Mouse (Mus musculus): ENCODE results near the gene D230025D16Rik. TPM values are rescaled to one million over a fixed set of nuclear protein-coding genes. Genes with fewer than 3 reads are reported as not detected.

Gene D230025D16Rik
- total and polyA plus RNA-seq, 2 experiments: 54.9 to 67.3 TPM

DNA sequence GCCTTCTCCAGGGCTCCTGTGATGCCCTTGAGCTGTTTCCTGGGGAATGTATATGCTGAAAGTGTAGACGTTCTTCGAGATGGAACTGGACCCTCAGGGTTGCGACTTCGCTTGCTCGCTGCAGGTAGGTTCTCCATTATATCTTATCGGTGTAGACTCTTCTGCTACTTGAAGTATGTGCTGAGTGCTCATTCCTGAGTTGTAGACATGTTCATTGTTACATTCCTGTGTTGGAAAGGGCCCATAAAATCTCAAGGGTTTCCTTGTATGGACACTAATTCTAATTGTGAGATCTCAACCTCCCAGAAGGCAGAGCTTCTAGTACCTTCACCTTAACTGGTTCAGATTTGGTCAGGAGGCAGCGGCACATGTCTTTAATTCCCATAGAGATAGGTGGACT lies 16.1 kb downstream of the D230025D16Rik start:
- no peak overlapping the region for H3K4me3 ChIP-seq (ENCODE audit: insufficient read depth, low read depth, low read length)
- DNase-seq (ENCODE audit: extremely low read depth, low read depth, low spot score): no peak
- no peak overlapping the region for H3K9ac ChIP-seq (ENCODE audit: low read depth, low read length)
- peaks cover 75% of the 10 kb centered on the region for H3K36me3 ChIP-seq (ENCODE audit: control insufficient read depth, insufficient read depth, low read length)
- H3K27me3 ChIP-seq (ENCODE audit: control insufficient read depth, insufficient read depth, low read length): no peaks in the 10 kb centered on the region
- no peak overlapping the region for H3K27ac ChIP-seq (replicated peaks; ENCODE audit: insufficient read depth, low read depth, low read length)
- no peaks in the 10 kb centered on the region for H3K4me1 ChIP-seq (ENCODE audit: control insufficient read depth, insufficient read depth, low read length)
- 98% methylated on average over 7 of the region's 7 CpGs for WGBS
- no peaks in the 10 kb centered on the region; the same call in 1 of the 2 replicates for H3K79me2 ChIP-seq (ENCODE audit: control insufficient read depth, insufficient read depth, low read length)
- TF ChIP-seq POLR2A (IDR thresholded peaks at IDR 0.05; ENCODE audit: extremely low read depth, insufficient read depth, low read length): no peak
- no peak for TF ChIP-seq CTCF (IDR thresholded peaks at IDR 0.05; ENCODE audit: low read depth, low read length)

DNA sequence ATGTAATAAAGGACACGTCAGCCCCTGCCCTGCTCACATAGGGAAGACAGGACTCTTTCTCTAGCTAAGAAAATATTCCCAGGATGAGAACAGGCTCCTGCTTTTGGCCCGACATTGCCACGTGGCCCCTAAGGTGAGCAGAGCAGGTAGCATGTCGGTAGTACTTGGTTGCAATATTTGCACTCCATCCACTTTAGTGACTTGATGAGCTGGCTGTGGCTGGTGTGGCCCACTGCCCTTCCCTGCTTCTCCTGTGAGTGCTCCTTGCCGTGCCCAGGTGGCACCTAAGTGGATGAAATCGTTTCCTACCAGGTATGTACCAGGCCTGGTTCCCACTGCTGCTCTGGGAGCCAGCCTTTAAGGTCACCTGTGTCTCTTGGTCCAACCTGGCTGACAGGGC lies 27.0 kb downstream of the D230025D16Rik start:
- TF ChIP-seq POLR2A (IDR thresholded peaks at IDR 0.05; ENCODE audit: extremely low read depth, insufficient read depth, low read length) (no peak), CTCF (IDR thresholded peaks at IDR 0.05; ENCODE audit: low read depth, low read length) (no peak)
- no peaks in the 10 kb centered on the region for H3K79me2 ChIP-seq (ENCODE audit: control insufficient read depth, insufficient read depth, low read length)
- peaks cover 56% of the 10 kb centered on the region for H3K36me3 ChIP-seq (ENCODE audit: control insufficient read depth, insufficient read depth, low read length)
- no peak for DNase-seq (ENCODE audit: extremely low read depth, low read depth, low spot score)
- peaks cover 3% of the 10 kb centered on the region; the same call in 1 of the 2 replicates for H3K4me1 ChIP-seq (ENCODE audit: control insufficient read depth, insufficient read depth, low read length)
- no peak overlapping the region for H3K4me3 ChIP-seq (ENCODE audit: insufficient read depth, low read depth, low read length)
- WGBS: 85% methylated on average over 6 of the region's 6 CpGs
- H3K27me3 ChIP-seq (ENCODE audit: control insufficient read depth, insufficient read depth, low read length): no peaks in the 10 kb centered on the region
- H3K27ac ChIP-seq (replicated peaks; ENCODE audit: insufficient read depth, low read depth, low read length): no peak overlapping the region
- H3K9ac ChIP-seq (ENCODE audit: low read depth, low read length): no peak overlapping the region

DNA sequence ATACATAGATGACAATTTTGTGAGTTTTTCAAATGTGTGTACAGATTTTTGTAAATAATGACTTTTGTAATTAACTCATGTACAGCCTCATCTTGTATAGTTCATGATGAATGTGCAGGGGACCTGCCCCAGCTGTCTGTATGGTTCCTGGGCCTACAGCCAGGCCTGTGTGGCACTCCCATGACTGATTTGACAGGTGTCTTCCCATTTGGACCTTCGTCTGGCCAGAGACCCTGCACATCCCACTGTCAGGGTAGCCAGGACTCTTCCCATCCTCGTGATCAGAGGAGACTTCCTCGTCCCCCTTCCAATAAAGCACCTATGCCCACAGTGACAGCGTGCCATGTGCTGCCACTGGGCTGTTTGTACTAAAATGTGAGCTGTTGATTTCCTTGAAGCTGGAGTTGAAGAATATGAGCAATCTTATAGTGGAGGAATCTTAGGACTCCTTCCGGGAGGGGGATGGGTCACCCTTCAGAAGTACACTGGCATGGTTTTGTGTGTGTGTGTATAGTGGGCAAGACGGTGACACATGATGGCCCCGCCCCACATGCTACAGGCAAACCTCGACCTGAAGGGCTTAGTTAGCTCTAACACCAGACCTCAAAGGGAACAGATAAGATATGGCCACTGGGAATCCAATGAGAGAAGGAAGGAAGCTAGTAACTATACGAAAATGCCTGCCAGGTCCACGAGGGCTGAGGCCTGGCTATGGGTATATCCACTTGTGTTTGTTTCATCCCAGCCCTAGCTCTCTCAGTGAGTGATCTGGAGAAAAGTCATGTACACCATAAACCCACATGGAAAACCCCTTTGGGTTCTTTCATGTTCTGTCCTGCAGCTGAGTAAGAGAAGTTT lies 28.0 kb downstream of the D230025D16Rik start:
- Histone ChIP-seq H3K4me3 (ENCODE audit: insufficient read depth, low read depth, low read length) (no peak overlapping the region), H3K79me2 (ENCODE audit: control insufficient read depth, insufficient read depth, low read length) (no peaks in the 10 kb centered on the region), H3K27ac (replicated peaks; ENCODE audit: insufficient read depth, low read depth, low read length) (no peak overlapping the region), H3K4me1 (ENCODE audit: control insufficient read depth, insufficient read depth, low read length) (peaks cover 3% of the 10 kb centered on the region; the same call in 1 of the 2 replicates), H3K27me3 (ENCODE audit: control insufficient read depth, insufficient read depth, low read length) (no peaks in the 10 kb centered on the region), H3K9ac (ENCODE audit: low read depth, low read length) (no peak overlapping the region), H3K36me3 (ENCODE audit: control insufficient read depth, insufficient read depth, low read length) (peaks cover 47% of the 10 kb centered on the region)
- no peak for TF ChIP-seq POLR2A (IDR thresholded peaks at IDR 0.05; ENCODE audit: extremely low read depth, insufficient read depth, low read length)
- no peak for TF ChIP-seq CTCF (IDR thresholded peaks at IDR 0.05; ENCODE audit: low read depth, low read length)
- WGBS: 83% methylated on average over 10 of the region's 10 CpGs
- no peak for DNase-seq (ENCODE audit: extremely low read depth, low read depth, low spot score)

DNA sequence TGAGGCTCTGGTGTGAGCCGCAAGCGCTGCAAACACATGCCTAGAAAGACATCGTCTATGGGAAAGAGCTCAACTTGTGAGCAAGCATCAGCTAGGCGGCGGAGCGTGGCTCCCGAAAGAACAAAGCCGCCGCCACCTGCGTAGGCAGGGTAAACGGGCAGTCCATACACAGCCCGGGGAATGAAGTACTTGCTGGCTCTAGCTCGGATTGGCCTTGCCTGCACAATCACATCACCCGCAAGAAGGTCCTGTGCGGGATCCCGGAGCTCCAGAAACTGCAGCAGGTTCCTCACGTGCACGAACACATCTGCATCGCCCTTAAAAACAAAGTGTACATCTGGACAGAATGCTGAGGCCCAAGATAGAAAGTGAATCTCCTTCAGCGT lies 28.8 kb downstream of the D230025D16Rik start:
- Histone ChIP-seq H3K4me3 (ENCODE audit: insufficient read depth, low read depth, low read length) (no peak overlapping the region), H3K27ac (replicated peaks; ENCODE audit: insufficient read depth, low read depth, low read length) (no peak overlapping the region), H3K9ac (ENCODE audit: low read depth, low read length) (no peak overlapping the region)

DNA sequence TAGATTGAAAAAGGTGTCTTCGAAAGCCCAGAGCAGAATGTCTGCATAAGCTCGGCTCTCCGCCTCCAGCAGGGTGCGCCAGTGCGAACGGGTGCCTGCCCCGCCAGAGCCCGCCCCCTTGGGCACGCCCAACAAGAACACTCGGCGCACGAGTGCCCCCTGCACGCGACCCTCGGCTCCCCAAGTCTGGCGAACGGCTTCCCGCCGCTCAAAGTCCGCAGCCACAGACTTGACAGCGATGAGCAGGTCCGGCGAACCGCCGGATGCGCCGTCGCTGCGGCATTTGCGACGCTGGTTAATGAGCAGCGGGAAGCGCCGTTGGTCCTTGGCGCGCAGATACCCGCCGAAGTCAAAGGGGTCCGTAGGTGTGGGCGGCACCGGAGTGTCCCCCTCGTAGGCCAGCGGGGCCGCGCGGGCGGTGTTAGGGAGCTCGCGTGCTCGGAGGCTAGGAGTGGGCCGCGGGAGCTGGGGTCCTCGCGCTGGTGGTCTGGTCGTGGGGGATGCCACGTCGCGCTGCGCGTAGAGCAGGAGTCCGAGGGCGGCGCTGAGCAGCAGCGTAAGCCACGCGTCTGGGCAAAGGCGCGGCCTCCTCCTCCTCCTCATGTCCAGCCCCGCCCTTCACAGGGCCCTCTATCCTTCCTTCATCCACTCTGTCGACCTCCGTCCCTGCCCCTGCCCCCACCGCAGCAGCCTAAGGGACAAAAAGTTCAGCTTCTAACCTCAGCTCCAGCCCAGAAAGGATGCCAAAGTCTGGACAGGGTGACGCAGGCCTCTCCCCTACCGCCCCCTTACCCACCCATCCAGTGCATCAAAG lies 29.4 kb downstream of the D230025D16Rik start:
- TF ChIP-seq POLR2A (IDR thresholded peaks at IDR 0.05; ENCODE audit: extremely low read depth, insufficient read depth, low read length) (0 out of 2 replicates have a peak, but pooled peaks have one; percentile 20), CTCF (IDR thresholded peaks at IDR 0.05; ENCODE audit: low read depth, low read length) (peak; percentile 83)
- DNase-seq (ENCODE audit: extremely low read depth, low read depth, low spot score): peak; percentile 39
- Histone ChIP-seq H3K79me2 (ENCODE audit: control insufficient read depth, insufficient read depth, low read length) (no peaks in the 10 kb centered on the region), H3K9ac (ENCODE audit: low read depth, low read length) (peak overlapping the region; percentile 50), H3K27ac (replicated peaks; ENCODE audit: insufficient read depth, low read depth, low read length) (peak overlapping the region; percentile 13; the same call in 1 of the 2 replicates), H3K4me1 (ENCODE audit: control insufficient read depth, insufficient read depth, low read length) (peaks cover 4% of the 10 kb centered on the region; the same call in 1 of the 2 replicates), H3K36me3 (ENCODE audit: control insufficient read depth, insufficient read depth, low read length) (peaks cover 33% of the 10 kb centered on the region), H3K4me3 (ENCODE audit: insufficient read depth, low read depth, low read length) (peak overlapping the region; percentile 68), H3K27me3 (ENCODE audit: control insufficient read depth, insufficient read depth, low read length) (no peaks in the 10 kb centered on the region)
- 15% methylated on average over 74 of the region's 74 CpGs for WGBS

More for the DNA sequence above, 28.8 kb downstream of the D230025D16Rik start:
- DNase-seq (ENCODE audit: extremely low read depth, low read depth, low spot score): no peak
- H3K36me3 ChIP-seq (ENCODE audit: control insufficient read depth, insufficient read depth, low read length): peaks cover 38% of the 10 kb centered on the region
- no peak for TF ChIP-seq CTCF (IDR thresholded peaks at IDR 0.05; ENCODE audit: low read depth, low read length)
- no peak for TF ChIP-seq POLR2A (IDR thresholded peaks at IDR 0.05; ENCODE audit: extremely low read depth, insufficient read depth, low read length)
- H3K4me1 ChIP-seq (ENCODE audit: control insufficient read depth, insufficient read depth, low read length): peaks cover 3% of the 10 kb centered on the region; the same call in 1 of the 2 replicates
- WGBS: 65% methylated on average over 20 of the region's 20 CpGs
- no peaks in the 10 kb centered on the region for H3K79me2 ChIP-seq (ENCODE audit: control insufficient read depth, insufficient read depth, low read length)
- H3K27me3 ChIP-seq (ENCODE audit: control insufficient read depth, insufficient read depth, low read length): no peaks in the 10 kb centered on the region
